Mouse (Mus musculus) brain, embryonic 14.5 days (tissue): ENCODE results near the gene Spta1. TPM values are rescaled to one million over a fixed set of nuclear protein-coding genes. Genes with fewer than 3 reads are reported as not detected.

Experiments used
- DNase-seq: peaks from one replicate; pipeline ENCODE4 v3.0.0-alpha.2; 2011; ENCODE audit warnings: low read depth
- CTCF ChIP-seq: fragments of 200-500 bp; IDR thresholded peaks from 2 replicates; pipeline ENCODE4 v1.5.1; 2012; ENCODE audit warnings: inconsistent platforms, mild to moderate bottlenecking, moderate library complexity, borderline replicate concordance; ENCODE audit not compliant: insufficient read depth, insufficient read length; ENCODE audit errors: extremely low read depth
- POLR2A ChIP-seq: fragments of 200-500 bp; IDR thresholded peaks from 2 replicates; pipeline ENCODE4 v1.6.1; 2012; ENCODE audit warnings: mild to moderate bottlenecking, inconsistent platforms, borderline replicate concordance; ENCODE audit not compliant: poor library complexity, insufficient read depth, insufficient read length, severe bottlenecking; ENCODE audit errors: extremely low read depth
- polyA plus RNA-seq: library from polyadenylated mRNA; depleted of rRNA; stranded (reverse); fragments of >200 nt; gene quantifications from 2 replicates; pipeline ENCODE4 v1.2.3, GENCODE M21; 2012; rRNA removed

Spta1 gene
- polyA plus RNA-seq, 1 experiment = 0.11 TPM

DNA sequence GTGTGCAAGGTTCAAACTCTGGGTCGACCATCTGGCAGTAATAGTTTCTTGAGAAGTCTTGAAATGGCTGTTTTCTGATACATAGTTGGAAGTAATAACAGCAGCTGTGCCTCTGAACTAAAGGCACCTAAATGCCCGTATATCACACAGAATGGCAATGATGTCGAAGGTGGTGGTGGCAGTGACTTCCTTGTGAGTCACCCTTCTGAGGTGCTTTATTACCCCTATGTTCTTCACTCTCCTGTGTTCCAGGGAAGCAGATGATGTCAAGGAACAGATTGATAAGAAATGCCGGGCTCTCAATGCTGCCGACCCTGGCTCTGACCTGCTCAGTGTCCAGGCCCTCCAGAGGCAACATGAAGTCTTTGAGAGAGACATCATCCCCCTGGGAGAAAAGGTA, 39.7 kb downstream of the Spta1 start:
- no peak for DNase-seq
- TF ChIP-seq CTCF = no peak
- no peak for TF ChIP-seq POLR2A

DNA sequence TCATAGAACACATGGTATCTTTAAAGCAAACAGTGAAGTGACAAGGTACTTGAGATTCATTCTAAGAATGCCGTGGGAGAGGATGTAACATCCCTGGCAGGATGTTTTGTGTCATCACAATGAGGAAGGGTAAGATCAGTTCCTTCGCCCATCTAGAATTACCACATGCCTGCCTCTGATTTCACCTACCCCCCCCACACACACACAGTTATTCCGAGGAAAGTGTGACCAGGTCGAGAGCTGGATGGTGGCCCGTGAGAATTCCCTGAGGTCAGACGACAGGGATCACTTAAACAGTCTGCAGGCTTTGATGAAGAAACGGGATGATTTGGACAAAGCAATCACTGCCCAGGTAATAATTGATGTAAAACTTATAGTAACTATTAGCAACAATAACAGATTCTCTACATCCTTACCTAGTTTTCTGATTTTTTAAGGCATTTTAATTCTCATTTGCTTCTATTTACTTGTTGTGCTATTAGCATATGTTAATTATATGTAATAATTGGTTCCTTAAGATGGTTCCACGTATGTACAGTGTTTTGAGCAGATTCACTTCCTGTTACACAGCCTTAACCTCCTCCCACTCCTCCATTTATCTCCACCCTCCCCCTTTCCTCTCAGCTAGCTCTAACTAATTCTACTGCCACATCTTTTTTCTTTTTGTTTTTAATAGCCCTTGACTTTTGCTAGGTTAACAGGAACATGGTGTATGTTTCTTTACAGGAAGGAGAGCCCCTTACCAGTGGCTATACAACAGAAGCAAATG, 42.9 kb downstream of the Spta1 start:
- DNase-seq = no peak
- TF ChIP-seq POLR2A (no peak), CTCF (no peak)

- DNase-seq = no peak
- TF ChIP-seq POLR2A (no peak), CTCF (no peak)
These were observed 44.1 kb downstream of the Spta1 start for GRCm38 (mm10) chr1:174216528-174217204.

DNA sequence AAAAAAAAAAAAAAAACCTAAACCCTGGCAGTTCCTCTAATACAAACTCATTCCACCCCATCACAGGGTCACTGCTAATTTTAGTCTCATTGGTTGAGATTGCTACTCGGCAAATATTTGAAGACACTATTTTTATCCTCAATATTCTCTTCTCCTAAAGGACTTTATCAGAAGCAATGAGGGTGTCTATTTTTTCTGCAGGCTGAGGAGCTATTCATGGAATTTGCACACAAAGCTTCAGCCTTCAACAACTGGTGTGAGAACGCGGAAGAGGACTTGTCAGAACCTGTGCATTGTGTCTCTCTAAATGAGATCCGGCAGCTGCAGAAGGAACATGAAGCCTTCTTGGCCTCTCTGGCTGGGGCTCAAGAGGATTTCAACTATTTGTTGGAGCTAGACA, 67.3 kb downstream of the Spta1 start:
- DNase-seq = no peak
- no peak for TF ChIP-seq CTCF
- TF ChIP-seq POLR2A = no peak

GRCm38 (mm10) chr1:174244621-174245020, 72.0 kb downstream of the Spta1 start:
- TF ChIP-seq POLR2A (no peak), CTCF (no peak)
- peak; percentile 20 for DNase-seq

DNA sequence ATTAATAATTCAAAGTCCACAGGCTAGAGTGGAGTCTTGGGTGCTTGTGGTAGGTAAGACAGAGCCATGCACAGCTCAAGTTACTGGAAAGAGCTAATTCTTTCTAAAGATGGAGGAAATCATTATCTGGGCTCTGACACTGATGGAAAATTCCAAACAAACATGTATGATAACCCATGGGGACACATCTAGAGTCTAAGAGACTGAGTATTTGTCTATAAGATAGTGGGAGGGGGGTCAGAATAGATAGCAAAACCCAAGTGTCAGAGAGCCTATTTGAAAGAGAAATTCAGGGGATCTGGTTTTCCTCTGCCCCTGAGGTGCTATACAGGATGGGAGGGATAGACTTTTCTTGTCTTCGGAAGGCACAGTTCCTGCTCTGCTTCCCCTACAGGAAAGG, 73.5 kb downstream of the Spta1 start:
- TF ChIP-seq CTCF (no peak), POLR2A (no peak)
- no peak for DNase-seq

- DNase-seq = peak; percentile 25
- TF ChIP-seq POLR2A (no peak), CTCF (no peak)
These were observed 74.6 kb downstream of the Spta1 start for GRCm38 (mm10) chr1:174247170-174247569.

- TF ChIP-seq POLR2A (no peak), CTCF (no peak)
- peak; percentile 20 for DNase-seq
These were observed 77.8 kb downstream of the Spta1 start for GRCm38 (mm10) chr1:174250376-174250775.

DNA sequence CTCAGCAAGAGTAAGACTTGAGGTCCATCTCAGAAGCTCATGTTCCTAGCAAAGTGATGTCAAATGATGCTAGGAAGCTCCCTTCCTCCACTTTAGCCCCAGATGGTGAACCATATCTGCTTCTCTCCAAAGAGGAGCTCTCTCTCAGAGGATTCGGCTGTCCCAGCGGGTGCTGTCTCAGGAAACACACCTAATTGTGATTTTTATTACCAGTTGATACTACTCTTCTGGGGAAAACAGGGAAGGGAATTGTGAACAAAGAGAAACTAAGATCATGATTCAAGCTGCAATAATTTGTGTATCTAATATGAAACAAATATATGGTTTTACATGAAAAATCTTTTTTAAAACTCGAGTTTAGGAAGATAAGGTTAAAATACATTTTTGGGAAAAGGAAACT, 79.4 kb downstream of the Spta1 start, which contains the start of gene Olfr419:
Olfr419 (minus strand) TSS at position 101 of the 400 bp plus-strand sequence.
- no peak for TF ChIP-seq POLR2A
- no peak for TF ChIP-seq CTCF
- no peak for DNase-seq

GRCm38 (mm10) chr1:174267816-174268215, 95.2 kb downstream of the Spta1 start:
- no peak for TF ChIP-seq POLR2A
- no peak for TF ChIP-seq CTCF

GRCm38 (mm10) chr1:174269162-174269561, 96.6 kb downstream of the Spta1 start:
- DNase-seq = no peak
- TF ChIP-seq CTCF (no peak), POLR2A (no peak)

More at GRCm38 (mm10) chr1:174267816-174268215, 95.2 kb downstream of the Spta1 start:
- no peak for DNase-seq

DNA sequence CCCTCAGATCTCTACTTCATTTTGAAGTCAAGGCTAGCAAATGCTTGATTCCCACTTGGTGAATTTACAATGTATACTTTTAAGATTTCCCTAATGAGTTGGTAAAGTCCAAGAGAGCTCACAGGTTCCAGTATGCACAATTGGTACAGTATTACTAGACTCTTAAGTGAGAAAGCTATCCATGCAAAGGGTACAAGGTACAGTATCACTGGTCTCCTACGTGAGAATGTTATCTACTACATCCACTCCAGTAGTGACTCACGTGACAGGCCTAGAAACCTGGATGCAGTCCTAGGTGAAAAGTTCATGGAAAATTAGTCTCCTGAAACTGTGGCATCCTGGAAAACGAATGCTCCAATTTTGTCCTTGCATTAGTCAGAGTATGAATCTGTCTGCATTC, 98.1 kb downstream of the Spta1 start:
- DNase-seq = no peak
- TF ChIP-seq POLR2A = no peak
- TF ChIP-seq CTCF = no peak

Other genes with a start within 250 kb of the Spta1 start
- gene Mndal, start 230.3 kb upstream of the Spta1 start, polyA plus RNA-seq = 0.71 and 0.86 TPM in 2 replicates
- 0.47 and 0.57 TPM in 2 replicates for gene Ifi203, start 230.1 kb upstream of the Spta1 start, polyA plus RNA-seq
- gene Ifi202b, start 190.0 kb upstream of the Spta1 start, polyA plus RNA-seq = 0.05 and 0.10 TPM in 2 replicates
- gene Ifi205, start 141.0 kb upstream of the Spta1 start, polyA plus RNA-seq = not detected in 2 replicates
- gene Olfr433, start 132.1 kb upstream of the Spta1 start, polyA plus RNA-seq = 0.04 TPM in 1 of 2 replicates, not detected in the other
- gene Olfr432, start 123.6 kb upstream of the Spta1 start, polyA plus RNA-seq = not detected in 2 replicates
- not detected in 2 replicates for gene Olfr430, start 106.2 kb upstream of the Spta1 start, polyA plus RNA-seq
- gene Olfr429, start 88.4 kb upstream of the Spta1 start, polyA plus RNA-seq = not detected in 2 replicates
- not detected in 2 replicates for gene Olfr427, start 75.9 kb upstream of the Spta1 start, polyA plus RNA-seq
- not detected in 2 replicates for gene Olfr231, start 51.6 kb upstream of the Spta1 start, polyA plus RNA-seq
- gene Olfr424, start 41.3 kb upstream of the Spta1 start, polyA plus RNA-seq = not detected in 2 replicates
- gene Olfr420, start 17.1 kb upstream of the Spta1 start, polyA plus RNA-seq = not detected in 2 replicates
- gene Olfr419, start 79.3 kb downstream of the Spta1 start, polyA plus RNA-seq = not detected in 2 replicates
- not detected in 2 replicates for gene Mptx1, start 157.7 kb downstream of the Spta1 start, polyA plus RNA-seq
- not detected in 2 replicates for gene Olfr417, start 192.3 kb downstream of the Spta1 start, polyA plus RNA-seq
- gene Olfr248, start 218.3 kb downstream of the Spta1 start, polyA plus RNA-seq = not detected in 2 replicates